Mouse (Mus musculus): ENCODE data around the gene Tenm4. TPM values are rescaled to one million over a fixed set of nuclear protein-coding genes. Genes with fewer than 3 reads are reported as not detected.
A peak's percentile ranks its signal among the peaks of the same experiment; 100 is the strongest.

Gene Tenm4
- polyA plus RNA-seq, 1 experiment from 2014 or later: 51.6 TPM

DNA sequence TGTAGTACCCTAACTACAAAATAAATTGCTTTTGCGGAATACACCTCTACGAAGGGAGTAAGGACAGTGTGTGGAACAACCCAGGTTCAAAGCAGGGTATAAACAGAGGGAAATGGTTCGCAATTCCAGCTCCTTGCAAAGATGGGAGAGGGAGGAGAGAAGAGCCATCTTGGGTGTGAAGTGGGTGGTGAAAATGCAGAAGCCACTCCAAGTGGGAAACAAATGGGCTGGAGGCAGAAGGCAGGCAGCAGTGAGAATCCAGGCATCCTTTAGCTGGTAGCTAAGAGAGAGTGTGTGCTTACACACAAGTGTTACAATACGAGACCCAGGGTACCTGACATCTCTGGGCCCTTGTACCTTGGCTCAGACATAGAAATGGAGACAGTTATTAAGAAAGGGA, 395.2 kb downstream of the Tenm4 start:
- no peak overlapping the region for H3K4me2 ChIP-seq (replicated peaks)
- H3K27ac ChIP-seq (replicated peaks): peak overlapping the region; percentile 56
- no peaks in the 10 kb centered on the region for H3K36me3 ChIP-seq
- WGBS: 87% methylated on average over 4 of the region's 4 CpGs
- H3K4me1 ChIP-seq: peaks cover 30% of the 10 kb centered on the region
- no peaks in the 10 kb centered on the region for H3K27me3 ChIP-seq
- H3K9ac ChIP-seq: no peak overlapping the region
- ATAC-seq (ENCODE audit: insufficient number of reproducible peaks, low FRiP score, low TSS enrichment, low read depth): no peak
- no peak overlapping the region for H3K4me3 ChIP-seq (replicated peaks)
- no peaks in the 10 kb centered on the region for H3K9me3 ChIP-seq (replicated peaks)

DNA sequence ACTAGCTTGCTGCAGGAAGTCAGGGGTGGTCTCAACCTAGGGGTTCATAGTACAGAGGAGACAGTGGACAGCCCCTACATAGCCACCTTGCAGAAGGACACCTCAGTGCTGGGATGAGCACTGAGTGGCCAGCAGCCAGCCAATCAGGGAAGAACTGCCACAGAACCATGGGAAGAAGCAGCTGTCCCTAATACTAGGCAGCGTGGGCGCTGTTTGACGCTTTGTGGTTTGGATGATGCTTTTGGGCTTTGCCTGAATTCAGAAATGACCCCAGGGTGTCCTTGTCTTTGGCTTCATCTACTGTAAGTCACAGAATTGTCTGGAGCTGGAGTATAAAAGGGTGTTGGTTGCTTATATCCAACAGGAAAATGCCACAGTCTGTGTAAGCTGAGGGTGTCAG, 397.0 kb downstream of the Tenm4 start:
- no peaks in the 10 kb centered on the region for H3K9me3 ChIP-seq (replicated peaks)
- no peaks in the 10 kb centered on the region for H3K27me3 ChIP-seq
- no peaks in the 10 kb centered on the region for H3K36me3 ChIP-seq
- 85% methylated on average over 3 of the region's 3 CpGs for WGBS
- H3K4me3 ChIP-seq (replicated peaks): no peak overlapping the region
- no peak overlapping the region for H3K9ac ChIP-seq
- no peak for ATAC-seq (ENCODE audit: insufficient number of reproducible peaks, low FRiP score, low TSS enrichment, low read depth)
- no peak overlapping the region for H3K4me2 ChIP-seq (replicated peaks)
- no peak overlapping the region for H3K27ac ChIP-seq (replicated peaks)
- peaks cover 26% of the 10 kb centered on the region for H3K4me1 ChIP-seq

DNA sequence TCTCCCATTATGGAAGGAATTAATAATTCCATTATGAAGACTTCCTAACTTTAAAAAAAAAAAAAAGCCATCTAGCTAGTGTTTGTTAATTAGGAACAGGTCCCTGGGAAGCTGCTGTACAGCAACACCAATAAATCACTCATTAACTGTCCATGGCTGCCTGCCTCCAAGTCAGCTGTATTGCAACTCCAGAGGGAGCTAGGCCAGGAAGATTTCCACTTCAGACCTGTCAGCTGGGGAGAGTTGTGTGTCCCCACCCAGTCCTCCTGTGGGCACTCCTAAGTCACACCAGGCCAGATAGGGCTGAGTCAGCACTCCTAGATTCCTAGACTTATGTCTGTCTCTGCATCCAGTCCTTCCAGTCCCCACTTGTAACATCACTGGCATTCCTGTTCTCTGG, 399.9 kb downstream of the Tenm4 start:
- peaks cover 28% of the 10 kb centered on the region for H3K4me1 ChIP-seq
- no peaks in the 10 kb centered on the region for H3K9me3 ChIP-seq (replicated peaks)
- H3K27me3 ChIP-seq: no peaks in the 10 kb centered on the region
- no peak overlapping the region for H3K4me2 ChIP-seq (replicated peaks)
- H3K4me3 ChIP-seq (replicated peaks): no peak overlapping the region
- ATAC-seq (ENCODE audit: insufficient number of reproducible peaks, low FRiP score, low TSS enrichment, low read depth): no peak
- H3K9ac ChIP-seq: no peak overlapping the region
- no peaks in the 10 kb centered on the region for H3K36me3 ChIP-seq
- H3K27ac ChIP-seq (replicated peaks): no peak overlapping the region

DNA sequence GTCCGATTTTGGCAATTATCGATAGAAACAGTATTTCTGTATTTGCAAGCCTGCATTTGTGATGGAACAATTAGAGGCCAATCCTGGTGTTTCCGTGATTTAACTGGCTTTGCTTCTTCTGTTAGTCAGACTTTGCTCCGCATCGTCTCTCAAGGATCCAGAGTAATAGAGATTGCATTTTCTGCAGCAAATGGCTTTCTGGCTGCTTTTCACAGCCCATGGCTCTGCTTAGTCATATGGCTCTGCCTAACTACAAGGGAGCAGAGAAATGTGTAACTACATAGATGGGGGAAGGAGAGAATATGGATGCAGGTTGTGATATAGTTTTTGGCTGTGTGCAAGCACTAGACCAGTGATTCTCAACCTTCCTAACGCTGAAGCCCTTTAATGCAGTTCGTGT, 401.9 kb downstream of the Tenm4 start:
- Histone ChIP-seq H3K27me3 (no peaks in the 10 kb centered on the region), H3K36me3 (no peaks in the 10 kb centered on the region), H3K4me3 (replicated peaks) (no peak overlapping the region), H3K9ac (no peak overlapping the region), H3K4me1 (peaks cover 26% of the 10 kb centered on the region), H3K4me2 (replicated peaks) (no peak overlapping the region), H3K9me3 (replicated peaks) (no peaks in the 10 kb centered on the region), H3K27ac (replicated peaks) (no peak overlapping the region)
- ATAC-seq (ENCODE audit: insufficient number of reproducible peaks, low FRiP score, low TSS enrichment, low read depth): no peak
- 89% methylated on average over 7 of the region's 7 CpGs for WGBS

DNA sequence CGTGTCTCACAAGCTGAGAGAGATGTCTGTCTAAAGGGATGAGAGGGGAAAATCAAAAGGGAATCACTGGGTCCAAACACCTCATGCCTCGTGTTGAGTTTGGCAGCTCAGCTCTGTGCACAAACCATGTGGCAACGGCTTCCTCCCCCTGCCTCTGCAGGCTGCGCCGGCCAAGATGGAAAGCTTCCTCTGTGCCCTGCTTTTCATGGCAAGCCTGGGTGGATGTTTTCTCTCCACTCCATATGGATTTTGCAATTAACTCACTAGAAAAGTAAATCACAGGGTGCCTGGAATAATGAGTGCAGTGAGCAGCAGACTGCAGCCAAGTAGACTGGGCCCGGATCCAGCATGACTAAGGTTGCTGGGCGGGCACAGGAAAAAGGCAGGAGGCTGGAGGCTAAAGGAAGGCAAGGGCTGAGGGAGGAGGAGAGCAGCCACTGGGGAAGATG, 404.2 kb downstream of the Tenm4 start:
- Histone ChIP-seq H3K9ac (no peak overlapping the region), H3K4me3 (replicated peaks) (no peak overlapping the region), H3K9me3 (replicated peaks) (no peaks in the 10 kb centered on the region), H3K4me1 (peaks cover 24% of the 10 kb centered on the region), H3K27ac (replicated peaks) (peak overlapping the region; percentile 68), H3K4me2 (replicated peaks) (no peak overlapping the region), H3K27me3 (no peaks in the 10 kb centered on the region), H3K36me3 (no peaks in the 10 kb centered on the region)
- WGBS: 28% methylated on average over 7 of the region's 7 CpGs
- peak; percentile 85 for ATAC-seq (ENCODE audit: insufficient number of reproducible peaks, low FRiP score, low TSS enrichment, low read depth)

DNA sequence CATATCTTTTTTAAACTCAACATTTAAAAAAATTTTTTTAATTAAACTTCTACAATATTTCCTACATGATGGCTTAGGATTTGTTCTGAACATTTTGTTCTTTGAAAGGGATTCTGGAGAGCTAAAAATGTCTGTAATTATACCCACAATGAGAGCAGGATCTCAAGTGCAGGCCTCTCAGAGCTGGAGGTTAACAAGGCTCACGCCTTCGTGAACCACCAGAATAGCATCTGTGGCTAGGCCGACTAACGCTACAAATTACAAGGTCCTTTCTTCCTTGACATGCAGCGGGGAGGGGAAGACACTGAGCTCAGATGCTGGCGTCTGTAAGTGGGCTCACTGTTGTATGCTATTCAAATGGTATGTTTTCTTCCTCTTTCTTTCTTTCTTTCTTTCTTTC, 411.7 kb downstream of the Tenm4 start:
- 57% methylated on average over 6 of the region's 6 CpGs for WGBS
- Histone ChIP-seq H3K9ac (no peak overlapping the region), H3K4me1 (0 out of 2 replicates have a peak, but pooled peaks cover 1% of the 10 kb centered on the region), H3K4me3 (replicated peaks) (no peak overlapping the region), H3K27me3 (no peaks in the 10 kb centered on the region), H3K4me2 (replicated peaks) (no peak overlapping the region), H3K36me3 (no peaks in the 10 kb centered on the region), H3K9me3 (replicated peaks) (no peaks in the 10 kb centered on the region), H3K27ac (replicated peaks) (no peak overlapping the region)
- ATAC-seq (ENCODE audit: insufficient number of reproducible peaks, low FRiP score, low TSS enrichment, low read depth): no peak

DNA sequence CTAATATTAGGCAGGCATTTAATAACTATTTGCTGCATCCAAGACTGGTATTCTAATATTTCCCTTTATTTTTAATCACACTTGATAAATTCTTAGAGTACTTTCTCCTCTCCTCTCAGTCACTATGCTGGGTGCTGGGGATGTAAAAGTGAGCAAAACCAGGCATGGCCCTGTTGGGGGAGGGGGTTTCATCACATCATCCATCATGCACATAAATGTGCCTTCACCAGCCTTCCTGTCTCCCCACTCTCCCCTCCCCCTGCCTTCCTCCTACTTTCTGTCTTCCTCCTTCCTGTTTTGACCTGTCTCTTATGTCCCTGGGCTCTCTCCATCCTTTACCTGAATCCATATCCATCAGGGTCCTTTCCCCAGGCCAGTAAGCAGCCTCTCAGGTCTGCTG, 416.4 kb downstream of the Tenm4 start:
- H3K9ac ChIP-seq: no peak overlapping the region
- no peaks in the 10 kb centered on the region for H3K4me1 ChIP-seq
- no peak overlapping the region for H3K4me3 ChIP-seq (replicated peaks)
- H3K4me2 ChIP-seq (replicated peaks): no peak overlapping the region
- no peak for ATAC-seq (ENCODE audit: insufficient number of reproducible peaks, low FRiP score, low TSS enrichment, low read depth)
- H3K36me3 ChIP-seq: no peaks in the 10 kb centered on the region
- no peak overlapping the region for H3K27ac ChIP-seq (replicated peaks)
- no peaks in the 10 kb centered on the region for H3K9me3 ChIP-seq (replicated peaks)
- no peaks in the 10 kb centered on the region for H3K27me3 ChIP-seq

DNA sequence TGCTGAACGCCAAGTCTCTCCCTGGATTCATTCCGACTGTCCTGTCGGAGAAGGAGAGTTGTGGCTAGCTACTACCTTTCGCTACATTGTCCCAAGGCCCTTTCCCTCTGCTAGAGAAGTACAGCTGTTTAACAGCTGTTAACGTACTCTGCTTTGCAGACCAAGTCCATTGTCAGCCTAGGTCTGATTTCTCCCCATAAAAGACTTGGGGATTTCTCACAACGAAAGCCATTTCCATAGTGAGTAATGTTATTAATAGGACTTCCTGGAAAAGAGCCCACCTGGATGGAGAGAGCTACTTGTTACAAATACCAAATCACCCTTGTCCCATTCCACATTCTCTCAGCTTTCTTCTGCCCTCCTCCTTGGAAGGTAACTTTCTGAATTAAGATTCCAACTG, 417.5 kb downstream of the Tenm4 start:
- H3K27ac ChIP-seq (replicated peaks): no peak overlapping the region
- no peaks in the 10 kb centered on the region for H3K36me3 ChIP-seq
- WGBS: 78% methylated on average over 6 of the region's 6 CpGs
- no peaks in the 10 kb centered on the region for H3K4me1 ChIP-seq
- H3K9ac ChIP-seq: no peak overlapping the region
- no peaks in the 10 kb centered on the region for H3K9me3 ChIP-seq (replicated peaks)
- no peaks in the 10 kb centered on the region for H3K27me3 ChIP-seq
- no peak overlapping the region for H3K4me2 ChIP-seq (replicated peaks)
- ATAC-seq (ENCODE audit: insufficient number of reproducible peaks, low FRiP score, low TSS enrichment, low read depth): no peak
- H3K4me3 ChIP-seq (replicated peaks): no peak overlapping the region

DNA sequence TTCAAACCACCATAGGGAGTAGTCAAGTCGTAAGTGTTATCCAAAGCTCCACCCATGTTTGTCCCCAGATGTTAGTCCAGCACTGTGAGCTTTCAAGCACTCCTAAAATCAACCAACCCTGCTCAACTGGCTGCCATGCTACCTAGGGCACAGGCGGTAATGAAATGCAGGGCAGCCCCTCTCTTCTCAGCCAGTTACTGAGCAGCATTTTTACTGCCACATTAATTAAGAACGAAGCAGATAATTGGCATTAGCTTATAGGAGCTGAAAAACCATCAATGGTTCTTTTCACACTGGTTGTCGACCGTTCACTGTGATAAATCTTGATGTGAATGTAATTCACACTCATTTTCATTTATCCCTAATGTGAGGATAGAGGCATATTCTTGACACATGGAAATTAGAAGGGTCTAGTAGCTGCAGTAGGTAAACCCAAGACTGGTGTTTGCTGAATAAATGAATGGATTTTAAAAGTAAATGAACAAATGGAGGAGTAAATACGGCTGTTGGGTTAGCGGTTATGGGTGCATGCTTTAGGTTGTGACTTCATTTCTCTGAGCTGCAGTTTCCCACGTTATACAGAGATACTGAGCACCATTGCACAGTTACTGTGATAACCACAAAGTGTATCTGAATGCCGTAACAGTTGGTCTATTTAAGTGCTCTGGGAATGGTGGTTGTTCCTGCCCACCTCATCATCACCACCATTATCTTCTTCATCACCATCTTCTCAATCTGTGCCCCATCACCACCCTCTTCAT, 424.7 kb downstream of the Tenm4 start:
- no peak overlapping the region for H3K9ac ChIP-seq
- 83% methylated on average over 9 of the region's 9 CpGs for WGBS
- no peaks in the 10 kb centered on the region for H3K27me3 ChIP-seq
- no peak overlapping the region for H3K27ac ChIP-seq (replicated peaks)
- no peaks in the 10 kb centered on the region for H3K4me1 ChIP-seq
- H3K4me3 ChIP-seq (replicated peaks): no peak overlapping the region
- no peaks in the 10 kb centered on the region for H3K36me3 ChIP-seq
- no peaks in the 10 kb centered on the region for H3K9me3 ChIP-seq (replicated peaks)
- ATAC-seq (ENCODE audit: insufficient number of reproducible peaks, low FRiP score, low TSS enrichment, low read depth): no peak
- H3K4me2 ChIP-seq (replicated peaks): no peak overlapping the region

DNA sequence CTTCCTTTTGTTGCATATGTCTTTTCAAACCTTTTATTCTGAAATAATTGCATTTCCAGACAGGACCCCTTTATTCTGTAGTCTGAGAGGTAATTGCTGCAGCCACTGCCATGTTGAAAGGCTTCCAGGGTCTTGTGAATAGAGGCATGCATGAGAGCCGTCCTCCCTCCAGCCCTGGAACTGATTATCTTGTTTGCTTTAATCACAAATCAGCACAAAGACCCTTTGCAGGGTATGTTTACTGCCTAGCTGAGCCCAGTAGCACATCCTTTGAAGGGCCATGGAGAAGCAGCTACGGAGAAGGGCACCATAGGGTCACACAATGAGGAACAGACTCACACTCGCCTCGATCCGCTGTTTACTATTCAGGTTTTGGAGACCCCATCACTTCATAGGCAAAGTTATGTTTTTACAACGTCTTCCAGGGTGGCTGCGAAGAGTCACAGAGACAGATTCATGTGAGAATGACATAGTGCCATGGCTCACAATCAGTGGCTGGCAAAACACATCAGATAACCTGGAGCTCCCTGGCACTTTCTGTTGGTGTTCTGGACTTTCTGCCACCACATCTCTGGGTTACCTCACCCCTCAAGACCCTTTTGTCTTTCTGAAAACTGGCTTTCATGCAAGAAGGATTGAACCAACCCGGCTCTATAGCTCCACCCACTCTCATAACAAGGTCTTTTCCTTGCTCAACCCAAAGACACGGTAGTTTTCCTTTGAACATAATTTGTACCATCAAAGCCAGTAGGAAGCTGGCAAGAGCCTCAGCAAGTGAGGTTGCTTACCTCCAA, 425.6 kb downstream of the Tenm4 start:
- ATAC-seq (ENCODE audit: insufficient number of reproducible peaks, low FRiP score, low TSS enrichment, low read depth): no peak; the same call in 1 of the 2 replicates
- H3K9me3 ChIP-seq (replicated peaks): no peaks in the 10 kb centered on the region
- no peak overlapping the region for H3K4me3 ChIP-seq (replicated peaks)
- no peak overlapping the region for H3K27ac ChIP-seq (replicated peaks)
- 40% methylated on average over 9 of the region's 9 CpGs for WGBS
- no peaks in the 10 kb centered on the region for H3K4me1 ChIP-seq
- H3K27me3 ChIP-seq: no peaks in the 10 kb centered on the region
- H3K9ac ChIP-seq: no peak overlapping the region
- no peak overlapping the region for H3K4me2 ChIP-seq (replicated peaks)
- H3K36me3 ChIP-seq: no peaks in the 10 kb centered on the region

DNA sequence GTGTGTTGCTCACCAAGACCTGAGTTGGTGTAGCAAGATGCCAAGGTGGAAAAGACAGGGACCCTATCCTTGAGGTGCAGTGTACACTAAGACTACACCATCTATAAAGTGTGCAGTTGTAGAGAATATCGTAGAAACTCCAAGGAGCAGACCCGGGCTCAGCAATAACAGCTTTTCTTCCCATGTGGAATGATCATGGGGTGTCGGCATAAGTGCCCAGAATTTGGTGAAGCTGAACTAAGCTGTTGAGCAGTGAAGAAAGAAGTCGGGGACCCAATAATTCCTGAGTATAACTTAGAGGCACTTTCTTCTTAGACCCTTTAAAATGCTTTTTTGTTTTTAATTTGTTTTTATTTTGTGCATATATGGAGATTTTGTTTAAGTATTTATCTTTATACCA, 426.8 kb downstream of the Tenm4 start:
- Histone ChIP-seq H3K4me2 (replicated peaks) (no peak overlapping the region), H3K4me3 (replicated peaks) (no peak overlapping the region), H3K27ac (replicated peaks) (no peak overlapping the region), H3K9ac (no peak overlapping the region), H3K9me3 (replicated peaks) (no peaks in the 10 kb centered on the region), H3K36me3 (no peaks in the 10 kb centered on the region), H3K4me1 (no peaks in the 10 kb centered on the region), H3K27me3 (no peaks in the 10 kb centered on the region)
- ATAC-seq (ENCODE audit: insufficient number of reproducible peaks, low FRiP score, low TSS enrichment, low read depth): no peak
- WGBS: 91% methylated on average over 4 of the region's 4 CpGs

Data from embryonic facial prominence, embryonic 15.5 days (tissue).